Mouse (Mus musculus): Measurements from ENCODE around the gene Ptgdr.

DNA sequence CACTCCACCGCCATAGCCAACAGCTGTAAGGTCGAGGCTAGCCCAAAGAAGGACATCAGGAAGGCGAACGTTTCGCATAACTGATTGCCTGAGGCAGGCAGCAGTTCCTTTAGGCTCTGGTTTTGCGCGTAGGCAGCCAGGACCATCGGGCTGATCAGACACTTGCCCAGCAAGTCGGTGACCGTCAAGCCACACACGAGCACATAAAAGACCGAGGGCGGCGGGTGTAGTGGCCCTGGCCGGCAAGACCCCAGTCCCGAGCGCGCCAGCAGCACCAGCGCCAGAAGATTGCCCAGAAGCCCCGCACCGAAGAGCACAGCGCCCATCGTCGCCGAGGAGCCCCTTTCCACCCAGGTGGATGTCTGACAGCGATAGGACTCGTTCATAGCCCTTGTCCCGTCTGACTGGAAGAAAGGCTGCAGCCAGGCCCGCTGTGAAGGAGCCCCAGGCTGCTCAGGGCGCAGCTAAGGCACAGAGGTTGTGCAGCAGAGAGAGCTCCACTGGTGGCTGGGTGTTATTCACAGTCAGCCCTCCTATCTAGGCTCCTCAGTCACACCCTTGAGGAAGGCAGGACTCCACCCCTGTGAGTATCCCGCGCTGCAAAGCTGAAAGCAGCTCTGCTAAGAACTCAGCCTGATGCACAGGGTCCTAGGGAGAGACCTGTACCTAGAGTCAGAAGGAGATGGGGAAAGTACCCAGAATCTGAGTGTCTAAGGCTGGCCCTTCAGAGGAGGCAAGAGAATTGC is at the start of gene Ptgdr:
- TF ChIP-seq CTCF (IDR thresholded peaks at IDR 0.05; ENCODE audit: borderline replicate concordance, extremely low read depth, insufficient read depth, insufficient read length), result no peak
- TF ChIP-seq POLR2A (IDR thresholded peaks at IDR 0.05; ENCODE audit: borderline replicate concordance, extremely low read depth, insufficient read depth, insufficient read length, poor library complexity, severe bottlenecking), result no peak

All from brain, embryonic 14.5 days (tissue).